Mouse (Mus musculus): Measurements from ENCODE around the gene Kcnq5. TPM values are rescaled to one million over a fixed set of nuclear protein-coding genes. Genes with fewer than 3 reads are reported as not detected.
"Not testable (repeated sequence)": the region's sequence is repeated elsewhere in the genome, so short reads cannot be mapped to it uniquely, and the experiment has no call there.

Gene Kcnq5
- polyA plus RNA-seq, 1 experiment from 2014 or later, result 0.30 TPM

- Histone ChIP-seq H3K27ac (ENCODE audit: low read depth, low read length) (no peak overlapping the region), H3K9ac (ENCODE audit: low read length) (no peak overlapping the region), H3K27me3 (ENCODE audit: control insufficient read depth, insufficient read depth, low read length) (no peaks in the 10 kb centered on the region), H3K36me3 (ENCODE audit: control insufficient read depth, insufficient read depth, low read length) (no peaks in the 10 kb centered on the region), H3K4me1 (ENCODE audit: control insufficient read depth, insufficient read depth, low read length) (0 out of 2 replicates have a peak, but pooled peaks cover 2% of the 10 kb centered on the region), H3K4me2 (no peak overlapping the region), H3K9me3 (ENCODE audit: control insufficient read depth, low read length) (no peaks in the 10 kb centered on the region), H3K4me3 (ENCODE audit: low read depth, low read length) (no peak overlapping the region)
- ATAC-seq (ENCODE audit: low FRiP score) (no peak), DNase-seq (ENCODE audit: low spot score, missing footprints) (no peak)
- 67% methylated on average over 2 of the region's 2 CpGs for WGBS
These were observed 157.3 kb downstream of the Kcnq5 start for GRCm38 (mm10) chr1:21804477-21804866.

DNA sequence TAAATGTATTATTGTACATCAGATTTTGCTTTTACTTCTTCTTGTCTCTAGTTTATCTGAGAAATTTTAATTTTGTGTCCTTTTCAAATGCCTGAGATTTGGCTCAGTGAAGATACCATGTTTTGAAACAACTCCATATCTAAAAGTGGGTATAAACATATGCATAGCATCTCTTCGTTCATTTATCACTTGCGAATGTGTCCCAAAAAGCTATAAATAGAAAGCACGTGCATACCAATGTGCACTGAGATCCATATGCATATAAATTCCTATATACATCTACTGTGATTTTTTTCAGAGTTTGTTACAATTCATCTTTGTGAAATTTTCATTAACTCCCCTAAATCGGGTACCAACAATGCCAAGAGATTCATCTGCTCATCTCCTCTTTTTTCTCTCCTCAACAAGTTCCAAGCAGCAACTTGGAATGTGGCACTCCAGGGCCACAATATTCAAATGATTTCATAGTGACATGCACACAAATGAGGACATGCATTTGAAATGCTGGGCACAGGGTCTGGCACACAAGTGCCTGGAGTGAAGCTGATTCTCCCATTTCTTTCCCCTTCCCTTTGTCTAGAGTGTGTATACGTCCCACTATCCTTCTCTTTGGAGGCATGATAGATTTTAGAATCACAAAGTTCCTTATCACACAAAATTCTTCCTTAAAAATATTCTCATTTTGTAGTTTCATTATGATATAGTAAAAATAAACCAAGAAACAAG lies 157.8 kb downstream of the Kcnq5 start:
- no peak overlapping the region for H3K4me2 ChIP-seq
- H3K27me3 ChIP-seq (ENCODE audit: control insufficient read depth, insufficient read depth, low read length), result no peaks in the 10 kb centered on the region
- WGBS, result 82% methylated on average over 5 of the region's 5 CpGs
- no peak overlapping the region for H3K4me3 ChIP-seq (ENCODE audit: low read depth, low read length)
- no peaks in the 10 kb centered on the region for H3K36me3 ChIP-seq (ENCODE audit: control insufficient read depth, insufficient read depth, low read length)
- H3K4me1 ChIP-seq (ENCODE audit: control insufficient read depth, insufficient read depth, low read length), result 0 out of 2 replicates have a peak, but pooled peaks cover 2% of the 10 kb centered on the region
- no peak overlapping the region for H3K27ac ChIP-seq (ENCODE audit: low read depth, low read length)
- ATAC-seq (ENCODE audit: low FRiP score) (no peak), DNase-seq (ENCODE audit: low spot score, missing footprints) (no peak)
- H3K9ac ChIP-seq (ENCODE audit: low read length), result no peak overlapping the region
- no peaks in the 10 kb centered on the region for H3K9me3 ChIP-seq (ENCODE audit: control insufficient read depth, low read length)

DNA sequence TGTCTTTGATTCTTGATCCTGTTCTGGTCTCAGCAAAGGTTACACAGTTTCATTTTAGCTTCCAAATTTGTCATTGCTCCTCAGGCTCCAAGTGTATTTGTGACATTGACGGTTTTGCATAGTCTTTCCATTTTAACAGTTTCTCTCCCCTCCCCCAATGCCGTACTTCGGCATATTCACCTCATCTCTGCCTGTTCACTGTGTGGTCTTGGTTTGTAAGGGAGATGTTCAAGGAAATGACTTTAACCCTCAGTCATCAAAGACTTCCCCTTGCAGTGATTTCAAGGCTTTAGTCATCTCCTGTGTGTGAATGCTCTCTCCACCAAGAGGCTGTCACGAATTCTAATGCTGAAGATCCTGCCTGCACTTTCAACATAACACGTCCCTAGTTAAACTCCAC lies 181.0 kb downstream of the Kcnq5 start:
- DNase-seq (ENCODE audit: low spot score, missing footprints) (no peak), ATAC-seq (ENCODE audit: low FRiP score) (no peak)
- H3K27ac ChIP-seq (ENCODE audit: low read depth, low read length), result no peak overlapping the region
- no peaks in the 10 kb centered on the region for H3K4me1 ChIP-seq (ENCODE audit: control insufficient read depth, insufficient read depth, low read length)
- no peak overlapping the region for H3K4me2 ChIP-seq
- no peaks in the 10 kb centered on the region for H3K36me3 ChIP-seq (ENCODE audit: control insufficient read depth, insufficient read depth, low read length)
- H3K27me3 ChIP-seq (ENCODE audit: control insufficient read depth, insufficient read depth, low read length), result no peaks in the 10 kb centered on the region
- 84% methylated on average over 5 of the region's 5 CpGs for WGBS
- no peaks in the 10 kb centered on the region for H3K9me3 ChIP-seq (ENCODE audit: control insufficient read depth, low read length)
- H3K4me3 ChIP-seq (ENCODE audit: low read depth, low read length), result no peak overlapping the region
- H3K9ac ChIP-seq (ENCODE audit: low read length), result no peak overlapping the region

- Histone ChIP-seq H3K4me3 (ENCODE audit: low read depth, low read length) (no peak overlapping the region), H3K27ac (ENCODE audit: low read depth, low read length) (no peak overlapping the region), H3K4me2 (no peak overlapping the region), H3K9ac (ENCODE audit: low read length) (no peak overlapping the region), H3K4me1 (ENCODE audit: control insufficient read depth, insufficient read depth, low read length) (no peaks in the 10 kb centered on the region), H3K9me3 (ENCODE audit: control insufficient read depth, low read length) (no peaks in the 10 kb centered on the region), H3K36me3 (ENCODE audit: control insufficient read depth, insufficient read depth, low read length) (no peaks in the 10 kb centered on the region), H3K27me3 (ENCODE audit: control insufficient read depth, insufficient read depth, low read length) (no peaks in the 10 kb centered on the region)
- no peak for DNase-seq (ENCODE audit: low spot score, missing footprints)
- no peak for ATAC-seq (ENCODE audit: low FRiP score)
- 94% methylated on average over 5 of the region's 5 CpGs for WGBS
These were observed 184.2 kb downstream of the Kcnq5 start for GRCm38 (mm10) chr1:21777560-21777959.

- ATAC-seq (ENCODE audit: low FRiP score) (no peak), DNase-seq (ENCODE audit: low spot score, missing footprints) (no peak)
- Histone ChIP-seq H3K4me2 (no peak overlapping the region), H3K4me1 (ENCODE audit: control insufficient read depth, insufficient read depth, low read length) (no peaks in the 10 kb centered on the region), H3K9me3 (ENCODE audit: control insufficient read depth, low read length) (no peaks in the 10 kb centered on the region), H3K27ac (ENCODE audit: low read depth, low read length) (no peak overlapping the region), H3K27me3 (ENCODE audit: control insufficient read depth, insufficient read depth, low read length) (no peaks in the 10 kb centered on the region), H3K4me3 (ENCODE audit: low read depth, low read length) (no peak overlapping the region), H3K36me3 (ENCODE audit: control insufficient read depth, insufficient read depth, low read length) (no peaks in the 10 kb centered on the region), H3K9ac (ENCODE audit: low read length) (no peak overlapping the region)
- 91% methylated on average over 5 of the region's 5 CpGs for WGBS
These were observed 187.8 kb downstream of the Kcnq5 start for GRCm38 (mm10) chr1:21773931-21774330.

DNA sequence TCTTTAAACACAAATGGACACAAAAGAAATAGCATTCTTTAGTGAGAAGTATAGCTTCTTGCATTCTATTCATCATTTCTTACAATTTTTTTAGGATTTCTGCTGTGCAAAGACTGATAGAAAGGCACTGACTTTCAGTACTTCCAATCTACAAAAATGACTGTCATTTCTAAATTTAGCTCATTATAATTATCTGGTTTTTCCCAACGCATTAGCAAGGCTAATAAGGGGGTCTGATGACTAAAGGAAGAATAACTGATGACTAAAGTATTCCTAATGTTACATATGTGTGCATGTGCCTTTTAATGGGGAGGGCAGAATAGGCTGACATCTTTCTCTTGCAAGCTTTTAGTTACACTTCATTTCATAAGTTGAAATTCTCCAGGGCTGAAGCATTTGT lies 191.2 kb downstream of the Kcnq5 start:
- Histone ChIP-seq H3K27me3 (ENCODE audit: control insufficient read depth, insufficient read depth, low read length) (no peaks in the 10 kb centered on the region), H3K4me3 (ENCODE audit: low read depth, low read length) (no peak overlapping the region), H3K27ac (ENCODE audit: low read depth, low read length) (no peak overlapping the region), H3K9me3 (ENCODE audit: control insufficient read depth, low read length) (no peaks in the 10 kb centered on the region), H3K4me2 (no peak overlapping the region), H3K36me3 (ENCODE audit: control insufficient read depth, insufficient read depth, low read length) (no peaks in the 10 kb centered on the region), H3K4me1 (ENCODE audit: control insufficient read depth, insufficient read depth, low read length) (no peaks in the 10 kb centered on the region), H3K9ac (ENCODE audit: low read length) (no peak overlapping the region)
- DNase-seq (ENCODE audit: low spot score, missing footprints) (no peak), ATAC-seq (ENCODE audit: low FRiP score) (no peak)
- WGBS, result 77% methylated on average over 1 of the region's 1 CpGs

- Histone ChIP-seq H3K27ac (ENCODE audit: low read depth, low read length) (no peak overlapping the region), H3K4me1 (ENCODE audit: control insufficient read depth, insufficient read depth, low read length) (no peaks in the 10 kb centered on the region), H3K36me3 (ENCODE audit: control insufficient read depth, insufficient read depth, low read length) (no peaks in the 10 kb centered on the region), H3K9ac (ENCODE audit: low read length) (no peak overlapping the region), H3K4me3 (ENCODE audit: low read depth, low read length) (no peak overlapping the region), H3K9me3 (ENCODE audit: control insufficient read depth, low read length) (no peaks in the 10 kb centered on the region), H3K4me2 (no peak overlapping the region), H3K27me3 (ENCODE audit: control insufficient read depth, insufficient read depth, low read length) (no peaks in the 10 kb centered on the region)
- WGBS, result 83% methylated on average over 1 of the region's 1 CpGs
- DNase-seq (ENCODE audit: low spot score, missing footprints) (no peak), ATAC-seq (ENCODE audit: low FRiP score) (no peak)
These were observed 212.4 kb downstream of the Kcnq5 start for GRCm38 (mm10) chr1:21749297-21749696.

DNA sequence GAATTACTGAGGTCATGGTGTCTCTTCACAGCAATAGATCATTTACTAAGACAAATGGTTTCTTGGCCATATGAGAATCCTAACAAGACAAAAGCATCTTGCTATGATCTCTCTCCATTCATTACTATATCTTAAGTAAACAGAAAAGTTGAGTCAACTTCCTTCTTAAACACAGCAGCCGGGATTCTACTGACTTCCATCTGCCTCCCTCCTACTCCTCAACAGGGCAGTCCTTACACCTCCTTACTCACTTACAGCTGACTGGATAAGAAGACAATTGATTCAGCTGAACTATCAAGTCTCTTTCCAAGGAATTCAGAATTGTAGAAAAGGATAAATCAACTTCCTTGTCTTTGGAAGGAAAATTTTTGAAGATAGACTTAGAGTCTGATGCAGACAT lies 232.6 kb downstream of the Kcnq5 start:
- Histone ChIP-seq H3K27ac (ENCODE audit: low read depth, low read length) (no peak overlapping the region), H3K9ac (ENCODE audit: low read length) (no peak overlapping the region), H3K4me1 (ENCODE audit: control insufficient read depth, insufficient read depth, low read length) (no peaks in the 10 kb centered on the region), H3K27me3 (ENCODE audit: control insufficient read depth, insufficient read depth, low read length) (no peaks in the 10 kb centered on the region), H3K9me3 (ENCODE audit: control insufficient read depth, low read length) (no peaks in the 10 kb centered on the region), H3K4me2 (no peak overlapping the region), H3K4me3 (ENCODE audit: low read depth, low read length) (no peak overlapping the region), H3K36me3 (ENCODE audit: control insufficient read depth, insufficient read depth, low read length) (no peaks in the 10 kb centered on the region)
- DNase-seq (ENCODE audit: low spot score, missing footprints) (no peak), ATAC-seq (ENCODE audit: low FRiP score) (no peak)
- 81% methylated on average over 1 of the region's 1 CpGs for WGBS

GRCm38 (mm10) chr1:21723231-21723630 lies 238.5 kb downstream of the Kcnq5 start:
- H3K4me2 ChIP-seq; H3K36me3 ChIP-seq (ENCODE audit: control insufficient read depth, insufficient read depth, low read length); ATAC-seq (ENCODE audit: low FRiP score); H3K4me3 ChIP-seq (ENCODE audit: low read depth, low read length); H3K27ac ChIP-seq (ENCODE audit: low read depth, low read length); H3K9me3 ChIP-seq (ENCODE audit: control insufficient read depth, low read length); H3K27me3 ChIP-seq (ENCODE audit: control insufficient read depth, insufficient read depth, low read length); H3K4me1 ChIP-seq (ENCODE audit: control insufficient read depth, insufficient read depth, low read length); H3K9ac ChIP-seq (ENCODE audit: low read length); DNase-seq (ENCODE audit: low spot score, missing footprints): not testable (repeated sequence)
- 100% methylated on average over 2 of the region's 2 CpGs for WGBS

All from midbrain, embryonic 11.5 days (tissue).